Mouse (Mus musculus) olfactory bulb, adult 2 months (tissue): ENCODE data around the gene Gas6.

Source experiments
- CTCF ChIP-seq: fragments of 200-500 bp; IDR thresholded peaks from 2 replicates; pipeline ENCODE4 v1.5.1; 2012; ENCODE audit warnings: low read depth, mild to moderate bottlenecking, low read length, moderate library complexity; ENCODE audit not compliant: insufficient read depth
- POLR2A ChIP-seq: fragments of 200-500 bp; IDR thresholded peaks from 2 replicates; pipeline ENCODE4 v1.6.1; 2012; ENCODE audit warnings: mild to moderate bottlenecking, low read depth, low read length, moderate library complexity; ENCODE audit not compliant: insufficient read depth

GRCm38 (mm10) chr8:13512016-13512415, 17.7 kb upstream of the Gas6 start:
- no peak for TF ChIP-seq CTCF
- no peak for TF ChIP-seq POLR2A
